Mouse (Mus musculus) retina, adult 2 months (tissue): Measurements from ENCODE around the gene Gm14226.
"Not testable (repeated sequence)": the region's sequence is repeated elsewhere in the genome, so short reads cannot be mapped to it uniquely, and the experiment has no call there.

Experiments
- DNase-seq: peaks from one replicate; pipeline ENCODE4 v3.0.0-alpha.2; 2012; ENCODE audit warnings: low read depth, low spot score

Gene Gm14226

GRCm38 (mm10) chr2:155047452-155048178, 29.5 kb downstream of the Gm14226 start:
- DNase-seq, result no peak

GRCm38 (mm10) chr2:155050108-155050503, 32.0 kb downstream of the Gm14226 start:
- DNase-seq, result no peak

- DNase-seq, result peak; percentile 93
These were observed 32.6 kb downstream of the Gm14226 start for GRCm38 (mm10) chr2:155050504-155051236.

GRCm38 (mm10) chr2:155051622-155052351, 33.7 kb downstream of the Gm14226 start:
- DNase-seq, result no peak

GRCm38 (mm10) chr2:155052681-155053080, 34.6 kb downstream of the Gm14226 start:
- DNase-seq, result no peak

- not testable (repeated sequence) for DNase-seq
These were observed 35.4 kb downstream of the Gm14226 start for GRCm38 (mm10) chr2:155053512-155053911.

- no peak for DNase-seq
These were observed 36.6 kb downstream of the Gm14226 start for GRCm38 (mm10) chr2:155054672-155055071.

- no peak for DNase-seq
These were observed 38.1 kb downstream of the Gm14226 start for GRCm38 (mm10) chr2:155056076-155056578.

- no peak for DNase-seq
These were observed 39.3 kb downstream of the Gm14226 start for GRCm38 (mm10) chr2:155057361-155057760.

- DNase-seq, result no peak
These were observed 53.0 kb downstream of the Gm14226 start for GRCm38 (mm10) chr2:155071027-155071426.

- DNase-seq, result no peak
These were observed 54.5 kb downstream of the Gm14226 start for GRCm38 (mm10) chr2:155072353-155073145.

GRCm38 (mm10) chr2:155073347-155073746, 55.3 kb downstream of the Gm14226 start:
- no peak for DNase-seq

GRCm38 (mm10) chr2:155073978-155074765, 56.1 kb downstream of the Gm14226 start, which contains the start of gene Ahcy:
TSS of gene Ahcy (minus strand) at chr2:155074497.
- peak; percentile 74 for DNase-seq

- DNase-seq, result no peak
These were observed 56.8 kb downstream of the Gm14226 start for GRCm38 (mm10) chr2:155074766-155075330.

- DNase-seq, result no peak
These were observed 57.6 kb downstream of the Gm14226 start for GRCm38 (mm10) chr2:155075649-155076048.
